ENCODE assay signal across 27 mouse cellular contexts in the genomic region with DNA sequence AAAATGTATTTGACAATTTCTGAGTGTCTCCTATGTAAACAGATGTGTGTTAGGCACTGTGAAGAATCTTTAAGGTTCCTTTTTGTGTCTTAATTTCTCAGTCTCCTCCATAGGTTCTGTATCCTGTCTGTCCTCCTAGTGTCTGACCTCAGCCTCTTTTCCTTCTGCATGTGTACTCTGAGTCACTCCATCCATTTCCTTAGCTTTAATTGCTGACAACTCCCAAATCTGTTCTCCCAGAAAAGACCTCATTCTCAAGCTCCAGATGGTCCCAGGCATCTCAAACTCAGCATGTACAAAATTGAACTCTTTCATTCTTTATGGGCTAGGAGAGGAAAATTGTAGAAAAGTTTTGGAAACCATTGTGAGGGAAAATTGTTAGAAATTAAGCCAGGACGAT. TPM values are rescaled to one million over a fixed set of nuclear protein-coding genes. Genes with fewer than 3 reads are reported as not detected.
DNase-seq lines count a peak whose midpoint lies in the region; ATAC-seq and TF ChIP-seq lines count a peak whose summit lies in the region.
"Had no signal": no experiment of that assay in that cellular context is flagged by ENCODE, and none has a peak within 500 bp of the region (broad histone marks: within the 10 kb centered on the region; RNA-seq: fewer than 3 reads in every experiment).

No protein-coding gene starts in this region.

- TF ChIP-seq CTCF in layer of hippocampus, adult 2 months (conservative IDR thresholded peaks at IDR 0.05), result no peak

- H3K4me1 ChIP-seq in heart, embryonic 15.5 days (replicated peaks), result no peaks in the 10 kb centered on the region
- H3K4me1 ChIP-seq in forebrain, embryonic 11.5 days (replicated peaks; ENCODE audit: control insufficient read depth, insufficient read depth, low read length), result no peaks in the 10 kb centered on the region
- H3K4me1 ChIP-seq: forebrain, embryonic 15.5 days; hindbrain, embryonic 12.5 days; kidney, embryonic 15.5 days; liver, embryonic 12.5 days; midbrain, embryonic 13.5 days; neural tube, embryonic 13.5 days had no signal

- WGBS in heart, embryonic 15.5 days, result 33% methylated on average over 1 of the region's 1 CpGs
- WGBS in forebrain, embryonic 11.5 days, result 51% methylated on average over 1 of the region's 1 CpGs

- peak; percentile 94 for ATAC-seq in frontal cortex, adult (ENCODE audit: low TSS enrichment)
- no peak for ATAC-seq in heart, embryonic 15.5 days (replicated peaks; ENCODE audit: insufficient number of reproducible peaks, insufficient read depth, low FRiP score, low read depth)
- ATAC-seq in forebrain, embryonic 11.5 days (replicated peaks; ENCODE audit: low FRiP score), result no peak
- ATAC-seq: forebrain, embryonic 15.5 days; hindbrain, postnatal 0 days; liver, embryonic 12.5 days; liver, postnatal 0 days; midbrain, embryonic 13.5 days had no signal

- intact Hi-C loops in heart, postnatal 36 days (cut with DNase I), result no loop called here

- DNase-seq in frontal cortex, postnatal 36 days (ENCODE audit: low spot score in 2 of 2), result no peak
- DNase-seq in heart, postnatal 36 days, result no peak
- DNase-seq in layer of hippocampus, adult 2 months (ENCODE audit: low spot score in 2 of 2), result no peak
- no peak for DNase-seq in layer of hippocampus, adult 9-10 months (ENCODE audit: low spot score)
- DNase-seq in forebrain, embryonic 11.5 days (ENCODE audit: low spot score), result no peak
- DNase-seq: adrenal gland, adult 8-10 months; cerebellum, adult 11 months; cerebellum, adult 9-10 months; cerebellum, postnatal 36 days; gastrocnemius, postnatal 14 days; kidney, adult 18-20 months; kidney, postnatal 25 days; left cerebral cortex, postnatal 4 days; liver, postnatal 0 days; lung, postnatal 36 days; thymus, postnatal 14 days had no signal

- peaks cover under 1% of the 10 kb centered on the region; the same call in 1 of the 2 replicates for H3K36me3 ChIP-seq in heart, embryonic 15.5 days
- H3K36me3 ChIP-seq in forebrain, embryonic 11.5 days (ENCODE audit: control insufficient read depth, insufficient read depth, low read length), result no peaks in the 10 kb centered on the region
- H3K36me3 ChIP-seq: forebrain, embryonic 15.5 days; hindbrain, embryonic 12.5 days had no signal

- H3K27me3 ChIP-seq in heart, embryonic 15.5 days, result no peaks in the 10 kb centered on the region
- H3K27me3 ChIP-seq in forebrain, embryonic 11.5 days (ENCODE audit: control insufficient read depth, insufficient read depth, low read length), result no peaks in the 10 kb centered on the region
- H3K27me3 ChIP-seq: forebrain, embryonic 15.5 days; hindbrain, embryonic 12.5 days; kidney, embryonic 15.5 days; liver, embryonic 12.5 days; midbrain, embryonic 13.5 days; neural tube, embryonic 13.5 days had no signal

- no peak overlapping the region for H3K4me2 ChIP-seq in heart, embryonic 15.5 days
- H3K4me2 ChIP-seq in forebrain, embryonic 11.5 days (ENCODE audit: low read depth, low read length, severe bottlenecking), result no peak overlapping the region
- H3K4me2 ChIP-seq: forebrain, embryonic 15.5 days; hindbrain, embryonic 12.5 days; kidney, embryonic 15.5 days; liver, embryonic 12.5 days; midbrain, embryonic 13.5 days; neural tube, embryonic 13.5 days had no signal

- H3K9me3 ChIP-seq in heart, embryonic 15.5 days (replicated peaks), result no peaks in the 10 kb centered on the region
- no peaks in the 10 kb centered on the region for H3K9me3 ChIP-seq in forebrain, embryonic 11.5 days (ENCODE audit: control insufficient read depth, low read length)
- H3K9me3 ChIP-seq: forebrain, embryonic 15.5 days; G1E; hindbrain, embryonic 12.5 days; kidney, embryonic 15.5 days; liver, embryonic 12.5 days; midbrain, embryonic 13.5 days; neural tube, embryonic 13.5 days had no signal

- no peak overlapping the region for H3K4me3 ChIP-seq in heart, embryonic 15.5 days
- H3K4me3 ChIP-seq in layer of hippocampus, adult 2 months, result no peak overlapping the region
- no peak overlapping the region for H3K4me3 ChIP-seq in forebrain, embryonic 11.5 days (ENCODE audit: low read depth, low read length)
- H3K4me3 ChIP-seq: forebrain, embryonic 15.5 days; hindbrain, embryonic 12.5 days; kidney, embryonic 15.5 days; liver, embryonic 12.5 days; midbrain, embryonic 13.5 days; neural tube, embryonic 13.5 days had no signal

- no peak overlapping the region for H3K9ac ChIP-seq in heart, embryonic 15.5 days
- no peak overlapping the region for H3K9ac ChIP-seq in forebrain, embryonic 11.5 days (ENCODE audit: low read length)
- H3K9ac ChIP-seq: forebrain, embryonic 15.5 days; hindbrain, embryonic 12.5 days; kidney, embryonic 15.5 days; liver, embryonic 12.5 days; liver, postnatal 0 days; midbrain, embryonic 13.5 days; neural tube, embryonic 13.5 days had no signal

- H3K27ac ChIP-seq in heart, embryonic 15.5 days, result peak overlapping the region; percentile 27
- peak overlapping the region; percentile 39; the same call in 1 of the 2 replicates for H3K27ac ChIP-seq in layer of hippocampus, adult 2 months
- no peak overlapping the region for H3K27ac ChIP-seq in forebrain, embryonic 11.5 days (ENCODE audit: low read depth, low read length)
- H3K27ac ChIP-seq: forebrain, embryonic 15.5 days; hindbrain, embryonic 12.5 days; hindbrain, postnatal 0 days; kidney, embryonic 15.5 days; liver, embryonic 12.5 days; midbrain, embryonic 13.5 days; neural tube, embryonic 13.5 days had no signal

RNA-seq across cellular contexts. Expression of gene Mrpl17, which starts 8.1 kb away (rescaled TPM):
- polyA plus RNA-seq in heart, embryonic 15.5 days (2015; fragmentation: Nextera tagmentation; extraction: Ambion mirVana), result 180 and 222 TPM in 2 replicates
- 100 to 1,000 TPM; 115 to 117 TPM for total RNA-seq in heart, postnatal 36 days (2021)
- total RNA-seq in layer of hippocampus, adult 2 months (2021), result 100 to 1,000 TPM; 104 to 108 TPM
- polyA plus RNA-seq in forebrain, embryonic 11.5 days (2014; fragmentation: Nextera tagmentation; extraction: Ambion mirVana), result 274 and 275 TPM in 2 replicates

RNA-seq across cellular contexts. Expression of gene Dchs1, which starts 15.3 kb away (rescaled TPM):
- 3.4 and 5.9 TPM in 2 replicates for polyA plus RNA-seq in heart, embryonic 15.5 days (2015; fragmentation: Nextera tagmentation; extraction: Ambion mirVana)
- total RNA-seq in heart, postnatal 36 days (2021), result 1 to 10 TPM; 8.6 to 9.8 TPM
- 10 to 100 TPM; 14.1 to 15.1 TPM for total RNA-seq in layer of hippocampus, adult 2 months (2021)
- 21.3 and 21.4 TPM in 2 replicates for polyA plus RNA-seq in forebrain, embryonic 11.5 days (2014; fragmentation: Nextera tagmentation; extraction: Ambion mirVana)
- total RNA-seq: granulocyte monocyte progenitor cell, adult 5-6 weeks had no signal
- polyA plus RNA-seq: G1E had no signal

RNA-seq across cellular contexts. Expression of gene Tpp1, which starts 50.7 kb away (rescaled TPM):
- polyA plus RNA-seq in heart, embryonic 15.5 days (2015; fragmentation: Nextera tagmentation; extraction: Ambion mirVana), result 72.8 and 77.1 TPM in 2 replicates
- total RNA-seq in heart, postnatal 36 days (2021), result 10 to 100 TPM; 44.7 to 47.5 TPM
- 10 to 100 TPM; 73.2 to 73.4 TPM for total RNA-seq in layer of hippocampus, adult 2 months (2021)
- 53.9 and 62.7 TPM in 2 replicates for polyA plus RNA-seq in forebrain, embryonic 11.5 days (2014; fragmentation: Nextera tagmentation; extraction: Ambion mirVana)

RNA-seq across cellular contexts. Expression of gene Taf10, which starts 58.6 kb away (rescaled TPM):
- polyA plus RNA-seq in heart, embryonic 15.5 days (2015; fragmentation: Nextera tagmentation; extraction: Ambion mirVana), result 90.0 and 105 TPM in 2 replicates
- total RNA-seq in heart, postnatal 36 days (2021), result 100 to 1,000 TPM in 1 of 2 experiments, 10 to 100 TPM in 1; 97.5 to 100 TPM
- total RNA-seq in layer of hippocampus, adult 2 months (2021), result 100 to 1,000 TPM; 112 to 120 TPM
- 196 and 204 TPM in 2 replicates for polyA plus RNA-seq in forebrain, embryonic 11.5 days (2014; fragmentation: Nextera tagmentation; extraction: Ambion mirVana)
